Mouse (Mus musculus) kidney, adult 2 months (tissue): Measurements from ENCODE around the gene Senp1. TPM values are rescaled to one million over a fixed set of nuclear protein-coding genes. Genes with fewer than 3 reads are reported as not detected.

ENCODE experiments used
- DNase-seq: peaks from one replicate; pipeline ENCODE4 v3.0.0; 2021
- H3K27ac ChIP-seq: fragments of 200-500 bp; 2 replicates; pipeline ENCODE4 v1.5.1; 2012; ENCODE audit warnings: low read depth, low read length, control low read depth, inconsistent platforms; ENCODE audit not compliant: insufficient read depth
- H3K27me3 ChIP-seq: fragments of 200-500 bp; replicated peaks from 2 replicates; pipeline ENCODE4 v1.6.1; 2012; ENCODE audit warnings: mild to moderate bottlenecking, moderate library complexity, low read length, inconsistent platforms; ENCODE audit not compliant: control insufficient read depth, insufficient read depth
- H3K36me3 ChIP-seq: fragments of 200-500 bp; 2 replicates; pipeline ENCODE4 v1.6.1; 2012; ENCODE audit warnings: mild to moderate bottlenecking, moderate library complexity, low read length, inconsistent platforms; ENCODE audit not compliant: control insufficient read depth, insufficient read depth
- H3K4me1 ChIP-seq: fragments of 200-500 bp; 2 replicates; pipeline ENCODE4 v1.6.1; 2011; ENCODE audit warnings: low read length; ENCODE audit not compliant: control insufficient read depth, insufficient read depth
- H3K4me3 ChIP-seq: fragments of 200-500 bp; 2 replicates; pipeline ENCODE4 v1.5.1; 2011; ENCODE audit warnings: mild to moderate bottlenecking, low read depth, low read length, control low read depth; ENCODE audit not compliant: insufficient read depth
- CTCF ChIP-seq: fragments of 200-500 bp; conservative IDR thresholded peaks from 2 replicates; pipeline ENCODE4 v1.5.1; 2011; ENCODE audit warnings: low read depth, mild to moderate bottlenecking, control low read depth, low read length, moderate library complexity, mixed read lengths; ENCODE audit not compliant: insufficient read depth, insufficient read length
- POLR2A ChIP-seq: fragments of 200-500 bp; IDR thresholded peaks from one replicate; pipeline ENCODE4 v1.6.1; 2011; ENCODE audit warnings: low read depth, low read length, control low read depth
- WGBS: fragments of 180-500 bp; shearing (Covaris S2); methylation state at CpG from one replicate; pipeline ENCODE4 v1.1.7; 2018; 5-methylcytosine and 5-hydroxymethylcytosine counted together
- polyA plus RNA-seq: library from polyadenylated mRNA; depleted of rRNA; stranded (reverse); fragments of >200 nt; gene quantifications from 2 replicates; pipeline ENCODE4 v1.2.3, GENCODE M21; 2012

The Senp1 gene
- polyA plus RNA-seq, 1 experiment = 8.1 TPM

DNA sequence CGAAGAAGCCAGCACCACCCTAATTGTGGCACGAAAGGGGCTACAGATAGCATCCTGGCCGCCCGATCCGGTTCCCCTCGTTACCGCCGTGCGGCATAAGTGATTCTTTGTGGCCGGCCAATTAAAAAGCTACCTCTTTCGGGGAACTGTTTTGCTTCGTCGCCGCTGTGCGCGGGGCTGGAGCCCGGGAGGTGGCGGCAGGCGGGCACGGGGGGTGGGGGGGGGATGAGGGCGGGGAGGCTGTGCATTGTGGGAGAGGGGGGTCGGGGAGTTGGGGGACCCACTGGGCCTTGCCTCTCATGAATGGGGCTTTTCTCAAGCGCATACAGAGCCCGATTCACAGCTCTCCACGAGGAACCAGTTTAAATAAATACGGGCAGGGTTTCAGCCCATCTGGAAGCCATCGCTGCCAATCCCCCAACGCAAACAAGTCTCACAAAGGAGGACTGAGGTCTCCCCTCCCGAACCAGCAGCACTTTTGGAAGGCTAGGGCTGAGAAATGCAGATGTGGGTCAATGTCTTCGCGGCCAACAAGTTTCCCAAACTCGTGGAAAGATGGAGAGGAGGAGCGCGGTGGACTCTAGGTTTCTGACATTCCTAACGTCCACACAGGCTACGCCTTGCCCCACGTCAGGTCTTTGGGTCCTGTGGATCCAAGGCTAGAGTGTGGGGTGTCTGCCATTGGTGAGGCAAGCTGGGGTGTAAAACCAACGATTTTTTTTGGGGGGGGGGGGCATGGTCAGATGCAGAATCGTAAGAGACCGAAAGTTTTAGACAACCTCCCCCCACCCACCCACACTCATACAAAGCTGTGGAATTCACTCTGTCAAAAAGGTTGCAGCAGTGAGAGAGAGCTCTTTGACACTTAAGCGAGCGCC, 91.2 kb downstream of the Senp1 start:
- DNase-seq = no peak
- no peaks in the 10 kb centered on the region for H3K36me3 ChIP-seq
- H3K4me3 ChIP-seq = 0 out of 2 replicates have a peak overlapping the region, but pooled peaks have one; percentile 9
- peaks cover 8% of the 10 kb centered on the region for H3K27me3 ChIP-seq
- no peak overlapping the region for H3K27ac ChIP-seq
- TF ChIP-seq POLR2A (no peak), CTCF (no peak)
- 3% methylated on average over 42 of the region's 42 CpGs for WGBS
- H3K4me1 ChIP-seq = no peaks in the 10 kb centered on the region; the same call in 1 of the 2 replicates

GRCm38 (mm10) chr15:98001321-98002112, 92.0 kb downstream of the Senp1 start:
- TF ChIP-seq CTCF = no peak
- no peak for TF ChIP-seq POLR2A
- H3K27me3 ChIP-seq = peaks cover 8% of the 10 kb centered on the region
- WGBS = 2% methylated on average over 37 of the region's 37 CpGs
- no peaks in the 10 kb centered on the region; the same call in 1 of the 2 replicates for H3K4me1 ChIP-seq
- H3K36me3 ChIP-seq = no peaks in the 10 kb centered on the region
- H3K4me3 ChIP-seq = 0 out of 2 replicates have a peak overlapping the region, but pooled peaks have one; percentile 9
- H3K27ac ChIP-seq = no peak overlapping the region
- DNase-seq = peak; percentile 69

DNA sequence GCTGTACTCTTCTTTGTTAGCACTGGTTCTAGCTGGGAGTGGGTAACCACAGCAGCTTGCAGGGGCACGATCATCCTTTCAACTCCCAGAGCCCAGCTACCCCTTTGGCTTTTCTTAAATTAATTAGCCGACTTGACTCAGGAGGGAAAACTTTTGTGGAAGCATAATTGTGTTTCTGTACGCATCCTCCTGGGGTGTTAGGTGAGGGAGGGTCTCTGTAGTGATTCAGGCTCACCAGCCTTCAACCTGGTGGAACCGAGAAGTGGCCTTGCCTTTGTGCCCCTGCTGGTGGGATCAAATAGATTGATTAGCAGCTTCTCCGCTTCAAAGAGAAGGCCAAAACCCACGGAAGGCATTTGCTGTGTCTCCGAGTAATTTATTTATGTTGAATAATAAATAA, 93.6 kb downstream of the Senp1 start:
- H3K27me3 ChIP-seq = peaks cover 8% of the 10 kb centered on the region
- H3K36me3 ChIP-seq = no peaks in the 10 kb centered on the region
- no peak for DNase-seq
- no peak overlapping the region for H3K27ac ChIP-seq
- 36% methylated on average over 7 of the region's 7 CpGs for WGBS
- TF ChIP-seq POLR2A (no peak), CTCF (no peak)
- H3K4me1 ChIP-seq = no peaks in the 10 kb centered on the region; the same call in 1 of the 2 replicates
- H3K4me3 ChIP-seq = no peak overlapping the region

DNA sequence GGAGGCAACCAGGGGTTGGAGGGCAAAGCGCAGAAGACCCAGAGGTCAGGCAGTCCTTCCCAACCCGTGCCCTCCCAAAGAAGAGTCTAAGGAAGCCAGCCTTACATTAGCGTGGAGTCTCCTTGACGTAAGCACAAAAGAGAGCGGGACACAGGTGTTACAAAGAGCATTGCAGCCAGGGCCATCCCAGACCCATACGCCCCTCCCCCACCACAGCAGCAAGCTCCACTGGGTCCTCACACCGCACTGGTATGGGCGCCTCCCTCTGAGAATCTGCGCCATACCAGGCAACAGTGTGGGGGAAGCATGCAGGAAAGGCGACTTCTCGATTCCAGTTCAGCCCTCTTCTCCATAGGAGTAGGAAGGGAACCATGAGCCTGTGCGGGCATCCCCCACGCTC, 94.0 kb downstream of the Senp1 start:
- no peaks in the 10 kb centered on the region; the same call in 1 of the 2 replicates for H3K4me1 ChIP-seq
- no peak overlapping the region for H3K27ac ChIP-seq
- no peak overlapping the region for H3K4me3 ChIP-seq
- no peak for DNase-seq
- 30% methylated on average over 13 of the region's 13 CpGs for WGBS
- H3K36me3 ChIP-seq = no peaks in the 10 kb centered on the region
- TF ChIP-seq CTCF (no peak), POLR2A (no peak)
- H3K27me3 ChIP-seq = peaks cover 6% of the 10 kb centered on the region

GRCm38 (mm10) chr15:97996716-97997256, 96.8 kb downstream of the Senp1 start:
- Histone ChIP-seq H3K4me3 (no peak overlapping the region), H3K4me1 (no peaks in the 10 kb centered on the region; the same call in 1 of the 2 replicates), H3K27ac (no peak overlapping the region), H3K27me3 (no peaks in the 10 kb centered on the region), H3K36me3 (no peaks in the 10 kb centered on the region)
- 73% methylated on average over 13 of the region's 13 CpGs for WGBS
- no peak for TF ChIP-seq POLR2A
- TF ChIP-seq CTCF = no peak
- no peak for DNase-seq

DNA sequence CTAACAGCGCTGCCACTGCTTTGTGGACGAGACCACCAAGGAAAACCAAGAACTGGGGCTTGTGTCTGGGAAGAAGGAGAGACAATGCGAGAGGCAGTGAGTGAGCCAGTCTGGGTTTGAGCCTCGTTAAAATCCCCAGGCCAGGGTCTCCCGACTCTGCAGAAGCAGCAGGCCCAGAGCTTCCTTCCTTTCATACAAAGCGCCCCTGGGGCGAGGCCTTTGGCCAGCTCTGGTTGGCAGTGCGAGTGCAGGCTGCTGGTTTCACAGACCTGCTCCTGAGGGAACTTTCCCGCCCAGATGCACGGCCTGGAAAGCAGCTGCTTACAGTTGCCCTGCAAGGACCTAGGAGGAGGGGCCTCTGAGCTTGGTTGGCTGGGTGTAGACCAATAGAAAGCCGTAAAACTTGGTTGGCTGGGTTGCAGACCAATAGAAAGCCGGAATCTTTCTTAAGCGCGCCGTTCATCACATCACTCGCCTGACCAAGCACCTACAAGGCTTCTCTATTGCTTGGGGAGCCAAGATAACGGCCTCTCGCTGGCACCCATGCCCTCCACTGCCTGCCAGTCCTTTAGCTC, 100.7 kb downstream of the Senp1 start:
- 13% methylated on average over 18 of the region's 18 CpGs for WGBS
- H3K27me3 ChIP-seq = no peaks in the 10 kb centered on the region
- H3K27ac ChIP-seq = no peak overlapping the region
- H3K36me3 ChIP-seq = no peaks in the 10 kb centered on the region
- no peaks in the 10 kb centered on the region for H3K4me1 ChIP-seq
- TF ChIP-seq CTCF = no peak
- no peak for TF ChIP-seq POLR2A
- DNase-seq = peak; percentile 90
- H3K4me3 ChIP-seq = no peak overlapping the region
